Mouse (Mus musculus) cerebellum, postnatal 36 days (tissue): ENCODE measurements around the gene Tsen2.

ENCODE experiments used
- DNase-seq, 2 experiments: peaks; one replicate each; pipeline ENCODE4 v3.0.0; 2021 to 2022; ENCODE audit warnings: mixed read lengths in 2 of 2

Gene Tsen2

GRCm38 (mm10) chr6:115542341-115542740 is 2.1 kb upstream of the Tsen2 start:
- no peak for DNase-seq

GRCm38 (mm10) chr6:115546276-115546675 is 1.8 kb downstream of the Tsen2 start:
- peak; percentile 35 to 44 for DNase-seq

DNA sequence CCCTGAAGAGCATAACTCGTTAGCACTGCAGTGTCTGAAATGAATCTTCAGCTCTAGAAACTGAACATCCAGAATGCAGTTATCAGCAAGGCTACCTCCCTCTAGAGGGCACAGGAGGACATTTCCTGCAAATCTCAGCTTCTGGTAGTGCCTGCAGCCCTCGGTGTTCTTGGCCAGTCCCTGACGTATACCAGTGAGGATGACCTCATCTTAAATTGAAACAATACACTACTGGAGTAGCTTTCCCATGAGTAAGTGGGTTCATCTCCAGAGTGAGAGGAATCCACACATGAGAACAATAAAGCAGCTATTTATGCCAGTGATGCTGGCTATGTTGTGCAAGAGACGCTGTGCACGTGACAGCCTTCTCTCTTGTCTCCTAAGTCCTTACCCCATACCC is 11.0 kb downstream of the Tsen2 start:
- DNase-seq = no peak

GRCm38 (mm10) chr6:115558176-115558575 is 13.7 kb downstream of the Tsen2 start:
- no peak for DNase-seq

DNA sequence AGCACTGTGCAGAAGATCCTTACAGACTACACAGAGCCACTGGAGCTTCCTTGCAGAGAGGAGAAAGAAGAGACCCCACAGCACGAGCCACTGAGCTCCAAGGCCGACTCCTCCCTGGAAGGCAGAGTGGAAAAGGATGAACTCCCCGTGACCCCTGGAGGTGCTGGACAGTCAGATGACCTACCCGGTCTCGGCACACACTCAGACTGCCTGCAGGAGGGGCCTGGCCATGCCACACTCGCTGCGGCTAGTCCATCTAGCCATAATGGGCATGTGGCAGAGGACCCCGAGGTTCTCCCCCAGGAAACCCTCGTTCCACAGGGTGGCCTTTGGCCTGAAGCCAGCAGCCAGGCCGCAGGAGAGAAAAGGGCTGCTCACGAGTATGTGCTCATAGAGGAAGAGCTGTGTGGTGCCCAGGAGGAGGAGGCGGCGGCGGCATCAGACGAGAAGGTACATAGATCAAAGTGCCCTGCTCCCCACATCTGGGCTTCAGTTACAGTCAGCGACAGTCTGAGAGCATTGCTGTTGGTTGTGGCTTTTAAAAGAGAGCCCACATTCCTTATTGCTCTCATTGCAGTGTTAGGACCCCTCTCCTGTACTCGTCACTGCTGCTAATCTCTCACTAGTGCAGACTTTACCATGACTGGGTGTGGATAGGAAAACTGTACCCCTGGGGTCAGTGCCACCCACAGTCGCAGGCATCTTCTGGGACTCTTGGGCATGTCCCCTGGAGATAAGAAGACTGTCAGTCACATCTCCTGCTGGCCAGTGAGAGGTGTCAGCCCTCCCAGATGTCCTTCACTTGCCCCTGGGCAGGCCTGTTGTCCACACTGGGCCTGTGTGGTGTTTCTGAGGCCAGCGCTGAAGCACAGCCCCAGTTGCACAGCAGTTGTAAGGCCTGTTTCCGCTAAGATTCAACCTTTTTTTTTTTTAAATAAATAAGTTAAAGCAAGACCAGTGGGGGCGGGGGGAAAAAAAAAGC is 15.5 kb downstream of the Tsen2 start:
- no peak for DNase-seq

GRCm38 (mm10) chr6:115565479-115566045 is 21.1 kb downstream of the Tsen2 start:
- DNase-seq = no peak

DNA sequence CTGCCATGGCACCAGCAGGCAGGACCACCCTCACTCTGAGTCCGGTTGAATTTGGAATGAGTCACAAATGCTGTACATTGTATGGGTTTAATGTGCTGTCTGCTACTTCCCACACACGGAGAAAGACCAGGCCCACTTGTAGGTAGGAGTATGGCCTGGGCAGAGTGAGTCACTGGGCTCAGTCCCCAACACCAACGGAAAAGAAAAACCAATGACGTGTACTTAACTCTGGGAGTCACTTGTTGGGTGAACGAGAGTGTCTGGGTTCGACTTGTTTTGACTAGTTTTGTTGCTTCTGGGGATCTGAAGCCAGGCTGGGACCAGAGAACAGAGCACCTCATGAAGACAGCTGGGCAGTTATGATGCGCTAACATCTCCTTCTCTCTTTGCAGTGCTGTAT is 29.7 kb downstream of the Tsen2 start:
- no peak for DNase-seq

DNA sequence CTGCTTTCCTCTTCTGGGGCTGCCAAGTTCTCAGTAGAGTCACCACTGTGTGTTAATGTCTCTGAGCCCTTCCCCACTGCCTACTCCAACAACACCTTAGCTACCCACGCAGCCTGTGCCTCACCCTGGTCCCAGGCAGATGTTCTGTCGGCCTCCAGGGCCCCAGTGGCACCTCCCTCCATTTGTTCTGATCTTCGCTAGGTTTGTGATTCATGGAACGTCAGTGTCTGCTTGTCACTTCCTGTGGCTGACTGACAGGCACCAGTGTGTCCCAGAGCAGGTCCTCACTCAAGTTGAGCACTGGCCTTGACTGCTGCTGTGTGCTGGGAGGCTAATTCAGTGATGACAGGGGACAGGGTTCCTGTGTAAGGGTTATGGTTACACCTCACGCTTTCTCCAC is 32.9 kb downstream of the Tsen2 start:
- no peak for DNase-seq

DNA sequence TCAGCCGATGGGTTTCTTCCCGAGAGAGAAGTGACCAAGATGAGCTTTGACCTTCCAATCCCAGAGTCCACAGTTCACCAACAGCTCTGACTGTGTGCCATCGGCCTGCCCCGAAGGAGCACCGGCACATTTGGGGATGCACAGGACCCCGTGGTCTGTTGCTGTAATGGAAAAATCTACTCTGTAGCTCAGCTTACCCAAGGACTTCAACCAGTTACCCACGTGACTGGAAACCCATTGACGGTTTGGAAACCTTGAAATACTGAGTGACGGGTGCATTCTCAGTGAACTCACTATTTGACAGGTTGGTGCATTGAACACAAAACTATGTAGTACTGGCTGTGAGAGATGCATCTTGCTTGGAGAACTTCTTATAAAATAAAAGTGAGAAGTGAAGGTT is 33.5 kb downstream of the Tsen2 start:
- DNase-seq = no peak

DNA sequence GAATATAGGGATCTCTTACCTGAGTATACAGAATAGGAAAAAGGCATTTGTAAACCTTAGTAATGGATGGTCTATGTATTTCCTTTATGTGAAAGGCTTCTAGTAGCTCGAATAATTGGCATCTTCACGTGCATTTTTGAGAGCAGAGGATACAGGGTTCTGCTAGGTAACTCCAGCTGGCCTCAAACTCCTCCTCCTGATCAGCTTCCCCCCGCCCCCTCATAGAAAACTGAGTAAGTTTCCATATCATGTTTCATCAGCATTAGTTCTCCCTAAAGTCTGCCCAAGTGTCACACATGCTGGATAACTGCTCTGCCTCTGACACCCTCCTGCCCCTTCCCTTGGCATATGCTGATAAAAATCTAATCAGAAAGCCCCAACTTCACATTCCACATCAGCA is 36.3 kb downstream of the Tsen2 start:
- no peak for DNase-seq

DNA sequence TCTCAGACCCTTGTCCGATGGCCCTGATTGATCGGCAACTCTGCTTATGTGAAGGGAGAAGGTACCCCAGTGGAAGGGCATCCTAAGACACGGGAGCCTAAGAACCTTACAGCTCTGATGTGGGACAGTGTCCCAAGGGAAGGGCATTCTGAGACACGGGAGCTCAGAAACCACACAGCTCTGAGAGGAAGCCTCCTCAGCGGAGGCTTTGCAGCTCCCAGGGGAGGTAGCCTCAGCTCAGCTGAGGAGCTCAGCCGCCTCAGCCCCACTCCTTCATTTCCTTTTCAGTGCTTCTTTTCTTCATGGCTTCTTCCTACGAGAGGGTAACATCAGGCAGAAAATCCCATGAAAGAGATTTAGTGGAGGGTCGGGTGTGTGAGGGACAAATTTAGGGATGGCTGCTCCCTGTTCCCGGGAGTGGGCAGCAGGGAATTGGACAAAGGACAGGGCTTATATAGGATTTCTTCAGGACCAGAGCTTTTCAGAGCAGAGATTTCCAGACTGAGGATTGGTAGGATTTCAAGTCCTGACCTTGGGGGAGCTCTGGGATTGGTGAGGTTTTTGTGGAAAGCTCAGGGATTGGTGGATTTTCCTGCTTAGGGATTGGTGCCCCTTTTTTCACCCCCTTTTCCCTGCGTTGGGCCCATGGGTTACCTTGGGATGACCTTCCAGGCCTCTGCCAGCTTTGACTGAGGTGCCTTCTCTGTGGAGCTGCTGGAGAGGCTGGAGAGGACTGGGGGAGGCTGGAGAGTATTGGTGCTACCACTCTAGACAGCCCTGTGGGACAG is 38.1 kb downstream of the Tsen2 start:
- DNase-seq = no peak

DNA sequence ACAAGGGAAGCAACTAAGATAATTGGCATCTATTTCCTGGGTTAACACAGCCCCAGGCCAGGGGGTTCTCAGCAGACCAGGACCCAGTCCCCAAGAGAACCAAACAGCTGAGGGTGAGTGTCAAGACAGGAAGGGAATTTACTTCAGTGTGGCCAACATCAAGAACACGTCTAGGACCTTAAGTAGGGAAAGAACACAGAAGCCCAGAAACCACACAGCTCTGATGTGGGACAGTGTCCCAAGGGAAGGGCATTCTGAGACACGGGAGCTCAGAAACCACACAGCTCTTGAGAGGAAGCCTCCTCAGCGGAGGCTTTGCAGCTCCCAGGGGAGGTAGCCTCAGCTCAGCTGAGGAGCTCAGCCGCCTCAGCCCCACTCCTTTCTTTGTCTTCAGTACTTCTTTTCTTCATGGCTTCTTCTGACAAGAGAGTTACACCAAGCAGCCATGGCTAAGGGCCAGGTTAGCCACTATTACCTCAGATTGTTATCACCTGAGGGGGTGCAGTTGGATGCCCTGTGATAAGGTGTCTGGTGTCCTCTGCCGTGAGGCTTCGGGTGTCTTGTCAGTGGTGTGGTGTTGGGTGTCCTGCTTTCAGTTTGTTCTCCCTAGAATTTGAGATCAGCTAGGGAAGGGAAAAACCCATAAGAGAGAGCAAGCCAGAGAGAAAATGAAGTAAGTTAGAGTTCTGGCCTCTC is 39.1 kb downstream of the Tsen2 start:
- no peak for DNase-seq

DNA sequence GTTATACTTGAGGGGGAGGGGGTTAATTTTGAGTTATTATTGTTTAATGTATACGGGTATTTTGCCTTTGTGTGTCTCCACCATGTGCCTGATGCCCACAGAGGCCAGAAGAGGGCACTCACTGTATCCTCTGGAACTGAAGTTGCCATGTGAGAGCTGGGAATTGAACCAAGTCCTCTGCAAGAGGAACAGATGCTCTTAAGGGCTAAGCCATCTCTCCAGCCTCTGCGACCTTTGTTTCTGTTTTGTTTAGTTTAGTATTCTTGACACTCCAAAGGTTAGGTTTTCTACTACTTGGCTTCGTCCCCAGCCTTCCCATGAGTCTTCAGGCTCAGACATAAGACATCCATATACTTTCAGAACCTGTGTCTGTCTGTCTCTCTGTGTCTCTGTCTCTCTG is 39.7 kb downstream of the Tsen2 start:
- DNase-seq = no peak

DNA sequence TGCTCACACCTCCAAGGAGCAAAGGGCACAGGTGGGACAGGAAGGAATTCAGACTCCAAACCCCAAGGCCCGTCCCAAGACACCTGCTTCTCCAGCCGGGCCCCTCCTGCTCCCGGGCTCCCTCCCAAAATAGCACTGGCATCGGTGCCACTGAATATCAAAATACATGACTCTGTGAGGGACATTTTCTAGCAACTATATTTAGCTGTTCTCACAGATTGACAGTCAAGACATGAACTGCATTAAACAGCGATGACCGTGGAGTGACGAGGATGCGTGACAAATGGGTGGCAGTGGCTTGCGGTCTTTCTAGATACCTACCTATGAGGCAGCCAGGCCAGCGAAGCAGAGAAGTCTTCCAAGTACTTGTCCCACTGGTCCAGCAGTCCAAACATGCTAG is 41.9 kb downstream of the Tsen2 start:
- no peak for DNase-seq

DNA sequence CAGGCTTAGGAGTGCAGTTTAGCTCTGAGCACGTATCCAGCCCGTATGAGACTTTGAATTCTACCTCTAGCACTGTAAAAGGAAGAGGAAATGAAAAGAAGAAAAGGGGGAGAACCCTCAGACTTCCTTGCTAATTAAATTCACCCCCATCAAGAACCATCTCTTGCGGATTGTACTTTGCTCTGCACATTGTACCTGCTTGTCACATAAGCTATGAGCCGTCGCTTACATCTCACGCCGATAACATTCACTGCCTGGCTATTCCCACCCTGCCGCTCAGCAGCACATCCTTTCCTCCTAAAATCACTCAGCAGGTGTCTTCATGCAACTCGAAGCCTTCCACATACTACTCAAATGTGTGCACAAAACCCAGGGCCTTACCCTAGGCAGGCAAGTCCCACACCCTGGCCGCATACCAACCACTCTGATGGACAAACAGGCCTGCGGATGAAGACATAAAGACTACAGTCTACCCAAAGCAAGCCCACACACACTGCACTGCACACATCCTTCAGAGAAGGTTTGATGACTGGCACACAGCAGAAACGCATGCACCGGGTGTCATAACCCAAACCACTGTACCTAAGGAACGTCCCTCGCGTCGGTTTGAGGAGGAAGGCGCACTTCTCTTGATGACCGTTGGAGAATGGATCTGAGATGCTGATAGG is 47.4 kb downstream of the Tsen2 start:
- DNase-seq = no peak

DNA sequence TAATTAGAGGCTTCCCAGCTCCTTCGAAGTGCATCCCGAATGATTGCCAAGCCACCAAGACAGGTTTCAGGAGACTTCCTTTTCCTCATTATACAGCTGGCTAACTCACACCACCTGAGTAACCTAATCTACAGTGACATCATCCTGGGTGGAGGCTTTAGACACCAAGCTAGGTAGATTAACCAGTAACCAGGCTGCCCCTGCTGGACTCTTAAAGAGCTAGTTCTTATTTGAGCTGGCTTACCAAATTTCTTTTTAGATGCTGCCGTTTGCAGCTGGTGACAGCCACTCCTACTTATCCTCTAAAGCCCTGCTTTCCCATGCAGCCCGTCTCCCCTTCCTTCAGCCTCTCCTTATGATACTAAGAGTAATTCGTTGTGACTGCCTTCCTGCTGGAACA is 48.0 kb downstream of the Tsen2 start, which contains the start of gene Mkrn2os:
TSS of gene Mkrn2os (minus strand) at position 119 of the 400 bp plus-strand sequence.
- DNase-seq = no peak

GRCm38 (mm10) chr6:115593252-115593651 is 48.8 kb downstream of the Tsen2 start:
- no peak for DNase-seq

- DNase-seq = no peak
Observed at GRCm38 (mm10) chr6:115594463-115594862, 50.0 kb downstream of the Tsen2 start.

DNA sequence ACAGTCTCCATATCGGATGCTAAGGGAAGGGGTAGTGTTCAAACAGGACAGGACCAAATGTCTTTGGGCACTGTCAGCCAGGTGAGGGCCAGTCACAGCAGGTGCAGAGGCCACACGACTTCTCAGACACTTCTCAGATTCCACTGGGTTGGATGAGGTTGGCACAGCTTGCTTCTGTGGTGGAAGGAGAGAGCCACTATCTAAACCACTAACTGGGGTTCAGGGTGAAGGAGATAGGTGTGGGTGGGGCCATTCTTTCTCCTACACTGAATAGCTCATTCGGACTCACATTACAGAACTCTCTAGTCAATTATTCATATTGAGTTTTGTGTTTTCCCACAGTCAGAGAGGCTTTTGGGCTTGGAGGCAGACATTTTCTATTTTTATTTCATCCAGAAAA is 51.2 kb downstream of the Tsen2 start:
- DNase-seq = no peak

- peak in 1 of 2 experiments; percentile 22 for DNase-seq
Observed at GRCm38 (mm10) chr6:115601322-115601714, 56.9 kb downstream of the Tsen2 start.

DNA sequence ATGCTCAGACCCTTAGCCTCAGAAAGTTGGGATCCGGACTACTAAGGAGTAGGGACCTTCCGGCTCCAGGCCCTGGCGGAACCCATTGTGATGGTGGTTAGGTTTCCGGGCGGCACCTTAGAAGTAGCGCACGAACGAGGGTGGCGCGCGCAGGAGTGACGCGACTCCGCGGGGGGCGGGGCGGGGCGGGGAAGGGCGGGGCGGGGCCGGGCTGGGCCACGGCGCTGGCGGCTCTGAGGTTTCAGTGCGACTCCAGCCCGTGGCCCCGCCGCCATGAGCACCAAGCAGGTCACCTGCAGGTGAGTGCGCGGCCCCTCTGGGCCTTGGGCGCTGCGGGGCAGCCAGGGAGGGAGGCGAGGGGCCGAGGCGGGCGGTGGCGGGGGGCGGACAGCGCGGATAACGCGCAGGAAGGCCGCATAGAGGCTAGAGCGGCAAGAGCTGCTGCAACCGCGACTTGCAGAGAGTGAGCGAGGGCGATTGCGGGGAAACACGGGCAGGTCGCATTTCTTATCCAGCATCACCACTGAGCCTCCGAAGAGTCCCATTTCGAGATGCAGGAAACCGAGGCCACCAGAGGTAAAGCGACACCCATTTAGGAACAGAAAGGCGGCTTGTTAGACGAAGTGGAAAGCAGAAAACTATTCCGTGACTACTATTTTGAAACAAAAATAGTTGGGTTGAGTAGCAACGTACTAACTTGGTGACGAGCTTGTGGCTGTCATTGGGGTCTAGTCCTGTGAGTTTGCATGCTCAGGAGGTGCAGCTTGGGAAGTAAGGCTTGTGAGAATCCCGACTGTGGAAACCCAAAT is 57.5 kb downstream of the Tsen2 start, which contains the start of gene Mkrn2:
TSS of gene Mkrn2 (plus strand) at position 188 of the 809 bp plus-strand sequence.
- peak; percentile 86 to 89 for DNase-seq
